Mouse (Mus musculus): ENCODE measurements around the gene Plch2.

Plch2 gene

GRCm38 (mm10) chr4:154958171-154958570 lies 98.4 kb downstream of the Plch2 start:
- peak; percentile 91 for DNase-seq (ENCODE audit: low read depth, low spot score)

GRCm38 (mm10) chr4:154957289-154957993 lies 99.1 kb downstream of the Plch2 start:
- no peak for DNase-seq (ENCODE audit: low read depth, low spot score)

DNA sequence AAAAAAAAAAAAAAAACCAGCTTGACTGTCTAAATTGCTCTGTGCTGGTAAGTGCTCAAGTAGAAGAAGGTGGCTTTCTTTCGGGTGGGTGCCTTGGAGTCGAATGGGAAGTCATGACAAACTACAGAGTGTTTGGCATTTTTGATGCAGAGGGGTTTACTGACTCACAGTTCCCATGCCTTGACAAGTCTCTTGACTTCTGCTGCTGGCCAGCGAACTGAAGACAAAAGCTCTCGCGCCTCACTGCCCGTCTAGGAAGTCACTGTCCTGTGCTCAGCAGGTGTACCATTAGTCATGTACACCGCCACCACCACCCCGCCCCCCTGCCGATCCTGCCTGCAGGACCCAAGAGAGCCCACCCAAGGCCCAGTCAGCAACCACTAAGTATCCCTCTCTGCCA lies 100.0 kb downstream of the Plch2 start:
- DNase-seq (ENCODE audit: low read depth, low spot score), result no peak

- peak; percentile 71 for DNase-seq (ENCODE audit: low read depth, low spot score)
Measured at GRCm38 (mm10) chr4:154952461-154953241, 103.9 kb downstream of the Plch2 start.

- peak; percentile 66 for DNase-seq (ENCODE audit: low read depth, low spot score)
Measured at GRCm38 (mm10) chr4:154949589-154949982, 107.0 kb downstream of the Plch2 start.

GRCm38 (mm10) chr4:154948940-154949588 lies 107.5 kb downstream of the Plch2 start:
- DNase-seq (ENCODE audit: low read depth, low spot score), result no peak

DNA sequence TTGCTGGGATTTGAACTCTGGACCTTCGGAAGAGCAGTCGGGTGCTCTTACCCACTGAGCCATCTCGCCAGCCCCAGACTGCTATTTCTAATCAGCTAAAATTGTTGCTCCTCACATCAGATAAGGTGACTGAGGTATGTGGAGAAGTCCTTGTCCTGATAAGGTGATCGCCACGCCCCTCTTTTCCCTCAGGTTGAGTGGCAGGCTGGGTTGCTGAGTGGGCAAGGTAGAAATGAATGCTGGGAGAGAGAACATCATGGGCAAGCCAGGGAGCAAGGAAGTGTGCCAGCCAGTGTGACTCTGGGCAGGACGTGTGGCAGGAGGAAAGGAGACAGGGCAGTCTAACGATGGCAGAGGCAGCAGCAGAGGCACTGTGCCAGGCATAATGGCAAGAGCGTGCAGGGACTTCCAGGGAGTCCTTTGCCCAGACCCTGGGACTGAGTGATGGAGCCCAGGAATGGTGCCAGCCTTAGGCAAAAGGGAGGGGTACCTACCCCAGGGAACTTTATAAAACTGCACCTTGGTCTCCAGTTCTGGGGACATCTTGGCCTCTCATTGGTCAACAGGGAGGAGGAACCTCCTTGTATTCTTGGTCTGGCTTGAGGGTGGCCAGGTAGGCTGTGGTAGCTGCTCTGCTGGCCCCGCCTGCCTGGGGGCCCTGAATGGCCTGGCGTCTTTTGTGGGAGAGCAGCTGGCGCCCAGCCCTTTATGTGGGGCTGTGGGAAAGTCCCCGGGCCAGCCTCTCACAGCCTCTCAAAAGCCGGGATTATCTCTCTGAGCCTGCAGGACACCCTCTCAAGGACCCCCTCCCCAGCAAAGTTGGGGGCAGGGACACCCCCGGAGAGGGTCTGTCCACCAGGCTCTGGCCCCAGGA lies 108.3 kb downstream of the Plch2 start:
- no peak for DNase-seq (ENCODE audit: low read depth, low spot score)

DNA sequence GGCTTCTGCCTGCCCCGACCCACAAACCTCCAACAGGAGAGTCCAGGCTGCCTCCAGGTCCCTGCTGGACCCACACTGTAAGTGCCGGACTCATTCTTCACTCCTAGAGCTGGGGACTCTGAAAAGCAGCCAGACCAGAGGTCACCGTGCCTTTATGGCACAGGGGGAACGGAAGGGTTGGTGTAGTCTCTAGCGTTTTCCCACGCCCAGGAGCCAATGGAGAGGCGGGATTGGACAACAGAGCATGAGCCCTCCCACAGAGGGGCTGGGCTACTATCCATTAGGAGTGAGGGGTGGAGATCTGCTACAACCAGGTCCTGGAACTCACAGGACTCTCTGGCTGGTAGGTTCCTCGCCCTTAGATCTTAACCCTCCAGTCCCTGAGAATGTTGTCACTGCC lies 110.3 kb downstream of the Plch2 start:
- peak; percentile 87 for DNase-seq (ENCODE audit: low read depth, low spot score)

DNA sequence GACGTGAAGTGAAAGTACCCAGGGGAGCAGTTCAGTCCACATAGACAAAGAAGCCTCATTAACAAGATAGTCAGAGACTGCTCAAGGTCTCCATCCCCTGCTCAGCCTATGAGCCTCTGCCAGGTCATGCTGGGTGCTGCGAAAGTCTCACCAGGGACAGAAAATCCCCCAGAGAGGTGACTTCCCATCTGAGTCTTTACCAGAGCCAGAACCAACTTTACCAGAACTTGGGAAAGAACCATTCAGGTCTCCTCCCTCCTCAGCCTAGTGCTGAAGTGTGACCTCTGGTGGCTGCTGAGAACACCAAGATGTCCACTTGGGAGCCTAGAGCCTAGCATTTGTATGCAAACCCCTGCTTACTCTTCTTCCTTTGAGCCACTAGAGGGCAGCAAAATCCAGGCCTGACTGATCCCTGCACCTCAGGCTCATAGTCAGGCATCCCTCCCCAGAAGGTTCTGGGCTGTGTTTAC lies 112.4 kb downstream of the Plch2 start:
- peak; percentile 92 for DNase-seq (ENCODE audit: low read depth, low spot score)

- DNase-seq (ENCODE audit: low read depth, low spot score), result no peak
Measured at GRCm38 (mm10) chr4:154943323-154944039, 113.1 kb downstream of the Plch2 start.

- DNase-seq (ENCODE audit: low read depth, low spot score), result no peak
Measured at GRCm38 (mm10) chr4:154942632-154943322, 113.8 kb downstream of the Plch2 start.

DNA sequence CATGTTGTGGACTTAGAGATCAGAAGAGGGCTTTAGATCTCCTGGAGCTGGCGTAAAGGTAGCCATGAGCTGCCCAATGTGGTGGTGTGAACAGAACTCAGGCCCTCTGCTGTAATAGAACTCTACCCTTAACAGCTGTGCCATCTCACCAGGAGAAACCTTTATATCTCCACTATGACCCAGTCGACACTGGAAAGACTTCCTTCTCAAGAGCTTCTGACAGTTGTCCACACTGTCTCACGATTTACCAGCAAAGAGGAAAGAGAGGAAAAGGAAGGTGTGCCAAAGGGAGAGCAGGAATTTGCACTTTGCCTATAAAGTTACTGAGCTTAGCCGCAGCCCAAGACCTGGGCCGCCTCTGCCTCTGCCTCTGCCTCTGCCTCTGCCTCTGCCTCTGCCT lies 114.8 kb downstream of the Plch2 start:
- DNase-seq (ENCODE audit: low read depth, low spot score), result no peak

- DNase-seq (ENCODE audit: low read depth, low spot score), result no peak
Measured at GRCm38 (mm10) chr4:154940156-154940555, 116.4 kb downstream of the Plch2 start.

- DNase-seq (ENCODE audit: low read depth, low spot score), result no peak
Measured at GRCm38 (mm10) chr4:154937746-154938145, 118.8 kb downstream of the Plch2 start.

DNA sequence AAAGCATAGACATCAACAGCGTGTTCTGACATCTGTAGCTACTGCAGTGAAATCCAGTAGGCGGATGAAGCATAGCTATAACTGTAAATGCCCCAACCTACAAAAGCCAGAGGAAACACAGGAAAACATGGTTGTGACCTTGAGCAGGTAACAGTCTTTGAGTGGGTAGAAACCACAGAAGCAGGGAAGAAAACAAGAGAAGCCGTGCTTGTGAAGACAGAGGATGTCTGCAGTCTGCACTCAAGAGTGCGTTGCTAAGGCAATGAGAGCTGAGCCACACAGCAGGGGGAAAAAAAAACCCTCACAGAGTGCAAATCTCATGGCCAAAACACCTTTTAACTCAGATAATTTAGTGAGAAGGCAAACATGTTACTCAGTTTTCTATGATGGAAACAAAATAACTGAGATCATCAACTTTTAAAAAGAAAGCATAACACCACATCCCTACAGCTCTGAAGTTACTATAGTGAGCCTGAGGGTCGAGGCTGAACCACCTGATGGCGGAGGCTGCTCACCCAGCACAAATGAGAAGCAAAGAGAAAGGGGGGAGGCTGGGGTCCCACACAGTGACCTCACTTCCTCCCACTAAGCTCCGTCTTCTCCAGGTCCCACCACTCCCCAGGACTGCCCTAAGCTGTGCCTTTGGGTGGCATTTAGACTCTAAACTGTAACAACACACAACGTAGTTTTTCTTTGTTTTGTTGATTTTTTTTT lies 119.9 kb downstream of the Plch2 start:
- DNase-seq (ENCODE audit: low read depth, low spot score), result no peak

GRCm38 (mm10) chr4:154935788-154936187 lies 120.8 kb downstream of the Plch2 start:
- no peak for DNase-seq (ENCODE audit: low read depth, low spot score)

GRCm38 (mm10) chr4:154934800-154935199 lies 121.8 kb downstream of the Plch2 start:
- no peak for DNase-seq (ENCODE audit: low read depth, low spot score)

GRCm38 (mm10) chr4:154933306-154933907 lies 123.2 kb downstream of the Plch2 start:
- DNase-seq (ENCODE audit: low read depth, low spot score), result no peak

Data from mesoderm, embryonic 11.5 days (tissue).